In genomic region chr13:63901303-63901713, GRCm38 (mm10) we compare ENCODE assay signal across 8 mouse cellular contexts.
DNase-seq lines count a peak whose midpoint lies in the region; ATAC-seq and TF ChIP-seq lines count a peak whose summit lies in the region.

No protein-coding gene starts in this region.

- TF ChIP-seq CTCF in hindbrain, postnatal 0 days (IDR thresholded peaks at IDR 0.05; ENCODE audit: low read depth), result peak; percentile 67

- no peak for DNase-seq in kidney, adult 11 months
- peak; percentile 48 for DNase-seq in embryo, embryonic 11.5 days (ENCODE audit: low read depth, low spot score)
- DNase-seq in gastrocnemius, postnatal 14 days, result peak; percentile 49
- peak; percentile 87 for DNase-seq in hindbrain, postnatal 0 days (ENCODE audit: low spot score)
- peak; percentile 74 for DNase-seq in limb, embryonic 10.5 days (ENCODE audit: low spot score)
- peak; percentile 16 for DNase-seq in skeletal muscle tissue, adult 2 months (ENCODE audit: low read depth, low spot score)

- H3K36me3 ChIP-seq in kidney, embryonic 14.5 days (ENCODE audit: control insufficient read depth, insufficient read depth, low read length), result peaks cover 5% of the 10 kb centered on the region; the same call in 1 of the 2 replicates
- H3K36me3 ChIP-seq in hindbrain, postnatal 0 days (ENCODE audit: insufficient read depth, low read length), result no peaks in the 10 kb centered on the region
- peaks cover 9% of the 10 kb centered on the region; the same call in 1 of the 2 replicates for H3K36me3 ChIP-seq in limb, embryonic 10.5 days
- no peaks in the 10 kb centered on the region for H3K36me3 ChIP-seq in midbrain, embryonic 12.5 days

- peak overlapping the region; percentile 45; the same call in 1 of the 2 replicates for H3K9ac ChIP-seq in kidney, embryonic 14.5 days (ENCODE audit: low read depth, low read length)
- peak overlapping the region; percentile 46 for H3K9ac ChIP-seq in hindbrain, postnatal 0 days (replicated peaks; ENCODE audit: low read length)
- 0 out of 2 replicates have a peak overlapping the region, but pooled peaks have one; percentile 31 for H3K9ac ChIP-seq in midbrain, embryonic 12.5 days (replicated peaks)

- intact Hi-C loops in gastrocnemius, postnatal 14 days (cut with DNase I; ENCODE audit: low total_unique reads), result no loop called here

- no peaks in the 10 kb centered on the region for H3K27me3 ChIP-seq in kidney, embryonic 14.5 days (ENCODE audit: control insufficient read depth, insufficient read depth, low read length)
- H3K27me3 ChIP-seq in hindbrain, postnatal 0 days (ENCODE audit: insufficient read depth, low read length), result no peaks in the 10 kb centered on the region
- peaks cover 41% of the 10 kb centered on the region for H3K27me3 ChIP-seq in limb, embryonic 10.5 days (ENCODE audit: low read depth, poor library complexity, severe bottlenecking)
- H3K27me3 ChIP-seq in midbrain, embryonic 12.5 days, result peaks cover 67% of the 10 kb centered on the region

- H3K27ac ChIP-seq in kidney, embryonic 14.5 days (ENCODE audit: low read depth, low read length), result peak overlapping the region; percentile 37; the same call in 1 of the 2 replicates
- peak overlapping the region; percentile 65 for H3K27ac ChIP-seq in hindbrain, postnatal 0 days
- H3K27ac ChIP-seq in limb, embryonic 10.5 days, result peak overlapping the region; percentile 68
- no peak overlapping the region; the same call in 1 of the 2 replicates for H3K27ac ChIP-seq in midbrain, embryonic 12.5 days (replicated peaks)

- WGBS in kidney, embryonic 14.5 days, result 2% methylated on average over 17 of the region's 17 CpGs
- WGBS in hindbrain, postnatal 0 days, result 1% methylated on average over 17 of the region's 17 CpGs
- 2% methylated on average over 17 of the region's 17 CpGs for WGBS in limb, embryonic 10.5 days
- under 1% methylated on average over 17 of the region's 17 CpGs for WGBS in midbrain, embryonic 12.5 days

- peak overlapping the region; percentile 24; the same call in 1 of the 2 replicates for H3K4me3 ChIP-seq in kidney, embryonic 14.5 days (ENCODE audit: low read length)
- peak overlapping the region; percentile 31 for H3K4me3 ChIP-seq in hindbrain, postnatal 0 days (ENCODE audit: low read length)
- peak overlapping the region; percentile 41 for H3K4me3 ChIP-seq in limb, embryonic 10.5 days
- H3K4me3 ChIP-seq in midbrain, embryonic 12.5 days, result peak overlapping the region; percentile 34

- H3K9me3 ChIP-seq in kidney, embryonic 14.5 days (ENCODE audit: control insufficient read depth, low read length), result no peaks in the 10 kb centered on the region
- no peaks in the 10 kb centered on the region for H3K9me3 ChIP-seq in hindbrain, postnatal 0 days (ENCODE audit: low read length)
- no peaks in the 10 kb centered on the region for H3K9me3 ChIP-seq in limb, embryonic 10.5 days (replicated peaks)
- H3K9me3 ChIP-seq in midbrain, embryonic 12.5 days, result no peaks in the 10 kb centered on the region

- H3K4me2 ChIP-seq in kidney, embryonic 14.5 days (replicated peaks; ENCODE audit: low read depth, low read length), result peak overlapping the region; percentile 54
- H3K4me2 ChIP-seq in hindbrain, postnatal 0 days (ENCODE audit: low read depth, low read length), result peak overlapping the region; percentile 81
- peak overlapping the region; percentile 62 for H3K4me2 ChIP-seq in midbrain, embryonic 12.5 days (replicated peaks)

- H3K4me1 ChIP-seq in kidney, embryonic 14.5 days (ENCODE audit: control insufficient read depth, insufficient read depth, low read length), result peaks cover 15% of the 10 kb centered on the region
- peaks cover 12% of the 10 kb centered on the region for H3K4me1 ChIP-seq in hindbrain, postnatal 0 days (ENCODE audit: insufficient read depth, low read length)
- peaks cover 21% of the 10 kb centered on the region for H3K4me1 ChIP-seq in limb, embryonic 10.5 days
- H3K4me1 ChIP-seq in midbrain, embryonic 12.5 days, result peaks cover 18% of the 10 kb centered on the region

- peak; percentile 85 for ATAC-seq in kidney, embryonic 14.5 days (ENCODE audit: low FRiP score, low TSS enrichment)
- peak; percentile 82 for ATAC-seq in hindbrain, postnatal 0 days
- ATAC-seq in midbrain, embryonic 12.5 days (ENCODE audit: low FRiP score, low read depth), result peak; percentile 82
